Mouse (Mus musculus) ES-E14 (cell line): ENCODE measurements around the gene Dnajb14.

Experiments
- HCFC1 ChIP-seq: IDR thresholded peaks from 2 replicates; pipeline ENCODE4 v1.6.1; 2012; ENCODE audit warnings: low read length, inconsistent platforms, borderline replicate concordance; ENCODE audit not compliant: insufficient read depth
- ZNF384 ChIP-seq: IDR thresholded peaks from 2 replicates; pipeline ENCODE4 v1.6.1; 2012; ENCODE audit warnings: low read depth, low read length, inconsistent platforms

DNA sequence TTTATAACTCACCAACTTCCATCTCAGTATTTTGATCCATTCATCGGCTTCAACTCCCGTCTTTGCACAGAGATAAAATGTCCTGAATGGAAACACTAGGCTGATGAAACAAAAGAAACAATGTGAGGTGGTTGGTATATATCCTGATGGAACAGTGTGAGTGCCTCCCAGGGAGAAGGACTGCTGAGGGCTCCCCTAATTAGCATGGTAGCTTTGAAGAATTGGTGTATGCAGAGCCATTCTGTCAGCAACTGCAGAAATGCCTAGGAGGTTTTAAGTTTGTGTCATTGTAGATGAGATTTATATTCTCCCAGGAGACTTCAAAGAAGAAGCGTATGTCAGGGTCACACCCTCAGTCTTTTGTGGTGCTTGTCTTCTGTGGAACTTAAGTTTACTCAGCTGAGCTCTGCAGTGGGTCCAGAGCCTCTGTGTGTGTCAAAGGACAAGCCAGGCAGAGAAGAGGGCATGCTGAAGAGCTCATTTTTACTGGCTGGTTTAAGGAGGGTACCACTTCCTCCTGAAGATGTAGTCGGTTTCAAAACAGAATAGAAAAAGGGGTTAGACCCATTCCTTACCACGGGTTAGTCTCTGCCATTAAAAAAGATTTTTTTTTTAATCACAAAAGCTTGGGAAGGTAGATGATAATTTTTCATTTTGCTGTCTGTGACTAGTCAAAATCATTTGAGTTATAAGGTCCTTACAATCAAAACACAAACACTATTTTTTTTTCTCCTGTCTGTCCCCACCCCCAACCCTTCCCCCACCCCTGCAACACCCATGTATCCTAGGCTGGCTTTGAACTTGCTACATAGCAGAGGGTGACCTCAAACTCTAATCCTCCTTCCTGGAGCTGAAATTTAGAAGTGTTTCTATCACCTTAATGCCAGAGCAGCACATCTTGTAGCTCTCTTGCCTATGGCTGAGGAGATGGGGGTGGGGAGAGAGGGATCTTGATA, 68.4 kb downstream of the Dnajb14 start:
- TF ChIP-seq HCFC1, result no peak
- no peak for TF ChIP-seq ZNF384
